Mouse (Mus musculus): ENCODE measurements around the gene Snx10.

Snx10 gene

GRCm38 (mm10) chr6:51585980-51586379 is 62.3 kb downstream of the Snx10 start:
- peak; percentile 56 for DNase-seq (ENCODE audit: low read depth)

DNA sequence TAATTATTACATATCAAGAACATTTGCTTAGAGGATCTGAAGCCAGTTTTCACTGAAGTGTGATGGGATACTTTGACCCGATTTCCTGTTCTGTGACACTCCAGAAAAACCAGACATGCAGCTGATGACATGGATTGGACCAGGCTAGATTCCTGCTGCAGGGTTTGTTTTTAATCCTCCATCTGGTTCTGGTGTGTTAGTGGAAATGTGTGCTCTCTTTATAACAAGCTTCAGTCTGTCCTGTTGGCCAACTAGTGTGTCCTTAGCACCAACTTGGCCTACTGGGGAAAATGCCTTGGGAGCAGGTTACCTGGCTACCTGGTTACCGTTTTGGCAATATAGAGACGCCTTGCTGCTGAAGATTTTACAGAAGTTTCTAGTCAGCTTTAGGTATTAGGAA is 63.6 kb downstream of the Snx10 start:
- no peak for DNase-seq (ENCODE audit: low read depth)

GRCm38 (mm10) chr6:51591264-51591663 is 67.6 kb downstream of the Snx10 start:
- no peak for DNase-seq (ENCODE audit: low read depth)

- no peak for DNase-seq (ENCODE audit: low read depth)
Measured at GRCm38 (mm10) chr6:51591844-51592243, 68.1 kb downstream of the Snx10 start.

DNA sequence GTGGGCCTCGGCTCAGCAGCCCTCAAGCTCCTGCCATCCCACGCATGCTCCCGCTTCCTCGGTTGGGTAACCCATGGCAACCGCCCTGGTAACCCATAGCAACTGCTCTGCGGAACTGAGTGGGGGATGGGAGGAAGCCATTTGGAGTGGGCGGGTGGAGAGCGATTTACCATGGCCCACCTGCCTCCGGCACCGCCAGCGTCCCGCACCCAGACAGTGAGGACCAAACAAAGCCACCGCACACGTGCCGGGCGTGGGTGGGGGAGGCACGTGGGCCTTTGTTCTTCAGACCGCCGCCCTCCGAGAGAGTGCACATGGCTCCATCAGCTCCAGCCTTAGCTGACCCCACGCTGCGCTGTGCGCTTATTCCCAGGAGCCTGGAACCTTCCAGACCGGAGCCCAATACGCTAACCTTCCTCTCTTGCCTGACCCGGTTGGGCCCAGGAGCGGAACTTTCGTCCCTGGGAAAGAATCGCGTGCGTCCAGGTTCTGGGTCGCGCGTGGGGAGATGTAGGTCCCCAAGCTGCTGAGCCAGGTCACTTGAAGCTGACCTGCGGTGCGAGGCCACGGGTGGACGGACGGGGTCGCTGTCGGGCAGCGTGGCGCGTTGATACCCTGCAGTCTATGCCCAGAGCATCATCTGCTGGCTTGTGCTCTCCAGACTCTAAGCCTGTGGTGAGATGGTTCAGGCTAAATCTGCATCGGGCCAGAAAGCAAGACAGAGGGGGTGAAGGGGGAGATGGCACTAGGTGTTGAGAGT is 68.8 kb downstream of the Snx10 start:
- peak; percentile 37 for DNase-seq (ENCODE audit: low read depth)

- no peak for DNase-seq (ENCODE audit: low read depth)
Measured at GRCm38 (mm10) chr6:51593446-51594035, 69.8 kb downstream of the Snx10 start.

DNA sequence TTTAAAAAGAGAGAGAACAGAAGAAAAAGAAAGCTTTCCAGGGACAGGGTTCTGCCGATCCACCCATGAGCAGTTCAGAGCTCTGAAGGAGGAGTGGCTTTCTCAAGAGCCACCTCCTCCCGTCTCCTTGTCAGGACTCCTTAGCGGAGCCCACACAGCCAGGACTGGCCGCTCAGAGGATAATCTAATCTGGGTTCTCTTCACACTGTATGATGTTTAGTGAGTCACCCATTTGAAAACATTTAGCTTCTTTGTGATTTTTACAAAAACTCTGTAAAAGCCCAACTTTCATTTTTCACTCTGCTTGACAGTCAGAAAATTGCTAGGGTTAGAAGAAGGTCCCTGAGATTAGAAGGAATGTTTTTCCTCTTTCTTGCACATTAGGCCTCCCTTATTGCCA is 70.8 kb downstream of the Snx10 start:
- DNase-seq (ENCODE audit: low read depth) = no peak

- no peak for DNase-seq (ENCODE audit: low read depth)
Measured at GRCm38 (mm10) chr6:51598058-51598457, 74.4 kb downstream of the Snx10 start.

DNA sequence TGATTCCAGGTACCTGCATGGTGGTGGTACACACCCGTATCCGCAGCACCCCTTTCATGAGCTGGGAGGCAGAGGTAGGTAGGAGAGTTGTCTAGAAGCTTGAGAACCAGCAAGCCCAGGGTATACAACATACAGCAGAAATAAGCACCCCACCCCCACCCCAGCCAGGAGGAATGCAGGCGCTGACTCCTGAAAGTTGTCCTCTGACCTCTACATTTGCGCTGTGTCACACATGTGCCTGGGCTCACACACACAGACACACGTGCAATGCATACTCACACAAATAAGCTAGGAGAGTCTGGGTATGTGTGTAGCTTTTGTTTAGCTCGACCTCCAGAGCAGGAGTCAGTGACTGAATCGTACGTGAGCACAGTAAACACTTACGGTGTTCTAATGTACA is 76.7 kb downstream of the Snx10 start:
- no peak for DNase-seq (ENCODE audit: low read depth)

DNA sequence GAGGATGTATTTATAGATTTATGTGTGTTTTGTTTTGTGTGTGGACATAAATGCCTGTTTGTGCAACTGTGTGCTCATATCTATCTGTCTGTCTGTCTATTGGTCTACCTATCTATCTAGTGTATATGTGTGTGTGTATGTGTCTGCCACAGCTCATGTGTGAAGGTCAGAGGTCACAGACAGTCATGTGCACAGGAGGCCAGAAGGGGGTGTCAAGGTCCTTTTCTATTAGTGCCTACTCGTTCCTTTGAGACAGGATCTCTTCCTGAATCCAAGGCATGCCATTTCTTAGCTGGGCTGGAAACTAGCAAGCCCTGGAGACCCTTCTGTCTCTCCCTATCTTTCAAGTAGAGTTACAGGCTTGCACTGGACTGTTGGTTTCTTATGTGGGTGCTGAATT is 78.6 kb downstream of the Snx10 start:
- DNase-seq (ENCODE audit: low read depth) = no peak

- DNase-seq (ENCODE audit: low read depth) = no peak
Measured at GRCm38 (mm10) chr6:51603691-51604090, 80.0 kb downstream of the Snx10 start.

DNA sequence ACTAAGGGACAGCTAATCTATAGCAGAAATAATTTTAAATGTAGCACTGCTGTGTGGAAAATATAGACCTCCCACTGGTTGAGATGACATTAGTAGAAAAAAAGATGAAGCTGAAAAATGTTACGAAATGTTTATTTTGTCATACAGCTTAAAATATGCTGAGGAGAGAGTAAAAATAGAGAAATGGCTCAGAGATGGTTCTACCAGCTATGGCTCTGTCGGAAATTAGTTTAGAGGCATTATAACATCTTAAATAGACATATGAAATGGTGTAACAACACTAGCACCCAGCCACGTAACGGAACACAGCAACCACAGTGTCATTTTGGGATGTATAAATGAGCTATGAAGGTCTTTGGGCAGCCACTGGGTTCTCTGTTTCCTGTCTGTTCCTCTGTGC is 82.5 kb downstream of the Snx10 start:
- DNase-seq (ENCODE audit: low read depth) = no peak

GRCm38 (mm10) chr6:51606803-51607202 is 83.1 kb downstream of the Snx10 start:
- DNase-seq (ENCODE audit: low read depth) = no peak

GRCm38 (mm10) chr6:51611621-51612020 is 87.9 kb downstream of the Snx10 start:
- DNase-seq (ENCODE audit: low read depth) = no peak

GRCm38 (mm10) chr6:51612371-51613051 is 88.8 kb downstream of the Snx10 start:
- no peak for DNase-seq (ENCODE audit: low read depth)

- no peak for DNase-seq (ENCODE audit: low read depth)
Measured at GRCm38 (mm10) chr6:51613661-51614060, 90.0 kb downstream of the Snx10 start.

- DNase-seq (ENCODE audit: low read depth) = no peak
Measured at GRCm38 (mm10) chr6:51626843-51627242, 103.1 kb downstream of the Snx10 start.

DNA sequence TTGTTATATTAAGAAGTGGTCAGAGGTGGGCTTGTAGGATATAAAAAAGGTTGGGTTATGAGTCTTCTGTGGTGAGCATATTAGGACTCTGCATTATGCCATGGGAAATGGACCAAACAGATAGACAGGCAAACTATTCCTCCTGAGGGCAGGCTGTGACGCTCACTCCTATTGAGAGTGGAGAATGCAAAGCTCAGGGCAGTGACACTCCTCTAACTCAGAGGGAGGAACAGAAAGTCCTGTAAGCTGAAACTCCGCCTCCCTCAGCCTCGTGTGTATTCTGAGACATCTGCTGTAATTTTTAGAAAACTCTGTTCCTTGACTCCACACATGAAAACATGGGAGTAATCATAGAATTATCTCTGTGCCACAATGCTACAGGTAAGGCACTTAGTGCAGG is 106.0 kb downstream of the Snx10 start:
- DNase-seq (ENCODE audit: low read depth) = no peak

DNA sequence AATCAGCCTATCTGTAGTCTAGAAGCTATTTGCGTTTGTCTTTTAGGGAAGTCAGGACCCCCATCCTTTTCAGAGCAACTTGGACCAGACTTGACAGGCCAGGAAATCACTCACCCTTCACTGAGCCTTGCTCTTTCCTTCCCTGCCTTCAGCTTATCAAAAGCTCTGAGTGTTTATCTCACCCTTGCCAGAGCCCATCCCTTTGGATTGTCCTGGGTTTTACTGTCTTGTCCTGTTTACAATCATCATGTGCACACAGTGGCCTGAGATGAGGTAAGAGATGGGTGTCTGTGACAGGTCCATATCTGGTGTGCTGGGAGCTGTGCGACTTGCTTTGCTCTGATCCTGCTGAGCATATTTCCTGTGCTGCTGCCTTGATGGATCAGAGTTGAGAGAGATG is 106.5 kb downstream of the Snx10 start:
- DNase-seq (ENCODE audit: low read depth) = no peak

DNA sequence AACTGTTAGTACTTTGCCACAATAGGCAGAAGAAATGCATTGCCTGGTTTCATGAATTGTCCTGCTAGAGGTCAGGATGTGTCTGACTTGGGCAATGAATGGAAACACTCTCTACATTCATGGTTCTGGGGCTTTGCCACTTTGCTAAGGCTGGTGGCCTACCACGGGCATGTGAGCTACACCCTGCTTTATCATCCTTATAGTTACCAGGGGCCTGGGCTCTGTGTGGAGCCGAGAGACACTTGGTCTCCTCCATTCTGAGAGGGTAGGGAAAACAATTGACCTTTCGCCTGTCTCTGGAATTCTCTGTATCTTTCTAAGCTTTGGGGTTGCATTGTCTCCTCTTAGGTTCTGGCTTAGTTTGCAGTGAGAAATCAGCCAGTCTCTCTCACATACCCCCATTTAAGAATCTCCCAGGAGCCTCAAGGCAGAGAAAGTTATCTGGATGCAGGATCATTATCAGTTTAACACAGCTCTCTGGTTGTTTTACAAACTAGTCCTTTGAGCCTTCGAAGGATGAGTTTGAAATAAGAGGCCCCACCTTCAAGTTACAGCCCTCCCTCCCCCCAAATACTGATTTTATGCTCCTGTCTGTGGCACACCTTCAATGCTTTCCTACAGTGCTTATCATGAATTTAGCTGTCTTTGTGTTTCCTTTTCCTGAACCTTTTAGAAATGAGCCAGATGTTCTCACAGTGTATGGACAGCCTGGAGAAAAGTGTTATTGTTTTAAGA is 109.4 kb downstream of the Snx10 start:
- no peak for DNase-seq (ENCODE audit: low read depth)

DNA sequence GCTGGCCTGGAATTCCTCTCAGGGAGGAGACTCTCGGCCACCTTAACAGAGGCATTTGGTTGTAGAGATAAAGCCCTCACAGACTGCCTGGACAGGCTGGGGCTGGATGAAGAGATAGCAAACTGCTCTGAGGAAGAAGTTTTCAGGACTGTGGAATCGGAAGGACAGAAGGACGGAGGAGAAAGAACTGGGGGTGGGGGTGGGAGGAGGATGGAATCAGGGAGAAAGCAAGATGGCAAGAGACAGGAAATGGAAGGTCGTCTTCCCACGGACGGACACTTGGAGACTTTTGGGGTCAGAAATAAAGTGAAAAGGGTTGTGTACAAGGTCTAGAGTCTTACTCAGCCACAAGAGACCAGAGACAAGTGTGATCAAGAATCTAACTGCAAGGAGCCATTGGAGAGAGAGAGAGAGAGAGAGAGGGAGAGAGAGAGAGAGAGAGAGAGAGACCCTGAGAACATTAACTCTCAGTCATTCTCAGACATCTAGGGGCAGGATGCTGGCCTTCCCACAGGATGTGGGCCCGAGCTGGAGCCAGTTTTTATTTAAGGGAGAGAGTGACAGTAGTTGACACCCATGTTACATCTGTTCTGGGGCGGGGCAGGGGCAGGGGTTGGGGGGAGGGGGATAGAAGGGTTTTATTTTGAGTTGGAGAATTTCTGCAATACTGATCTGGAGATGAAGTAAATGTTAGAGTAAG is 110.1 kb downstream of the Snx10 start:
- DNase-seq (ENCODE audit: low read depth) = no peak

GRCm38 (mm10) chr6:51636019-51636568 is 112.4 kb downstream of the Snx10 start:
- peak; percentile 56 for DNase-seq (ENCODE audit: low read depth)

Data from c-Kit-positive CD71-negative TER-119-negative erythroid progenitor cells, embryonic 14.5 days (primary cell).